Mouse (Mus musculus) left cerebral cortex, postnatal 4 days (tissue): Measurements from ENCODE around the gene Tinagl1. TPM values are rescaled to one million over a fixed set of nuclear protein-coding genes. Genes with fewer than 3 reads are reported as not detected.
A peak's percentile ranks its signal among the peaks of the same experiment; 100 is the strongest.

Experiments used
- DNase-seq: peaks from one replicate; pipeline ENCODE4 v3.0.0-alpha.2; 2022
- intact Hi-C: fragments of 180-260 bp; cut with DNase I; formaldehyde crosslinking; loops from one replicate; pipeline ENCODE4 v1.15.1; 2025
- total RNA-seq, 2 experiments: library from RNA; stranded (reverse); gene quantifications; 2 replicates each; pipeline ENCODE4 v1.2.3; 2021

Gene Tinagl1
- total RNA-seq, 2 experiments from 2014 or later, result 1.6 to 2.5 TPM

DNA sequence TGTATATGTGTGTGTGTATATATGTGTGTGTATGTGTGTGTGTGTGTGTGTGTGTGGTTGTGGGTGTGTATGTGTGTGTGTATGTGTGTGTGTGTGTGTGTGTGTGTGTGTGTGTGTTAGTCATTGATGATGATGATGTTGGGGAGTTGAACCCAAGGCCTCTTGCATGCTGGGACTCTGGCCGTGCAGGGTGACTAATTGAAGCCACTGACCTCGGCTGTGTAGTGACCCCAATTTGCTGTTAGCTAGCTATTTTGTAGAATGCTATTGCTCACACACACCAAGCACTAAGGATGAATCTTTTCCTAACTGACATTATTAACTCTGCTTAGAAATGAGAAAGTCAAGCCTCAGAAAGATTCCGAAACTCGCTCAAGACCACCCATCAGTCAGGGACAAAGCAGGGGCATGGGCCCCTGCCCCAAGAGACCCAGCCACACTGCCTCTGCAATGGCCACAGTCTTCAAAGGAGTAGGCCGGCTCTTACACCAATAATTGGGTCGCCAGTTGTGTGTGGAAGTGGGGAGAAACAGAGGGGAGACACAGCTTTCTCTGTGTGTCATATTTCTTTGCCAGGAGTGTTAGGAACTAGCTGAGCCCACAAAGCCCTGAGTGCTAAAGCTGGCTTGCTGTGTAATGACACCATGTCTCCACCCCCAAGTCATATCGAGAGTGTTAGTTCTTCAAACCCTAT is 6.1 kb upstream of the Tinagl1 start:
- no peak for DNase-seq
- intact Hi-C loops, result no loop called here

DNA sequence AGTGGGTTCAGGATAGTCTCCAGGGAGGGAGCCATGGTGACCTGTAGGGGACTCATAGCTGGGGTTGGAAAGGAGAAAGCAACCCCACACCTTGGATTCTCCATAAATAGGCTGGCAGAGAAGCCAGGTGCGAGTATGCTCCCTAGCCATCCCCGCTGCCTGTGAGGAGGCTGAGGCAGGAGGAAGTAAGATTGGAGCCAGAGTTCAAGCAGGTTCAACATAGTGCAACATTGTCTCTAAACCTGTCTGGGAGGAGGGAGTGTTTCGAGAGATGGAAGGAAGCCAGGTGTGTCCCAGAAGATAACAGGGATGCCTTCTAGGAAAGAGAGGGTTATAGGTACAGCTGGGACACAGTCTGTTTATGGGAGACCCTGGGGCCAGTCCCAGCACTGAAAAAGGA is 5.0 kb upstream of the Tinagl1 start:
- intact Hi-C loops, result no loop called here
- no peak for DNase-seq

DNA sequence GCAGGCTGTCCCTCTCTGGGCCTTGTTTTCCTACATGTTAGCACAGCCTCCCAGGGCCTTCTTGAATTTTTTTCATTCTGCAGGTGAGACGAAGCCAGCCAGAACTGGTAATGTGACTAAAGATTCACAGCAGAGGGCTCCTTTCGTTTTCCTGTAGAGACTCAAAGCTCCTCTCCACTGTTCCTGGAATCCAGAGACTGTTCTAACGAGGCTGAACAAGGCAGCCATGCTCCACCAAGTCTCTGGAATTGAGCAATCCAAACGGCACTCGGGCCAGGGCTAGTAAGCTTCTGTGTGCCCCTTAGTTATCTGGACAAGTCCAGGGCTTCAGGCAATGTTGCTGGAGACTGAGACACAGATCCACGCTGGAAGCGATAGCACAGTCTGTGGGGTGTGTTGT is 2.6 kb upstream of the Tinagl1 start:
- no peak for DNase-seq

DNA sequence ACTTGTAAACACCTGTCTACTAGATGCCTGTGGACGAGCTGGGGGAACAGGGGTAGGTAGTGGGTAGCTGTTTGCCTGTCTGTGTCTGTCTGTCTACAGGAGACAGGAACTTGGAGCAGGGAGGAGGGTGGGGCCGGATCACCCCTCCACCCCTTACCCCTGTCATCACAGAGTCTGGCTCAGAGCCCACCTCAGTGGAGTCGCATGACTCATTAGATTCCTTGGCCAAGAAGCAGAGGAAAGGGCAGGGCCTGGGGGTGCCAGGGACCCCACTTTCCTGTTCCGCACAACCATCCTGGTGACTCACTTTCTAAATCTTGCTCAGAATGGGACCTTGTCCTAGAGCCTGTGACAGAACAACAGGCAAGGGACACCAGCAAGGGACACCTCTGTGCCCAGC is 2.2 kb upstream of the Tinagl1 start:
- intact Hi-C loops, result no loop called here
- DNase-seq, result no peak

More for the DNA sequence above, 2.6 kb upstream of the Tinagl1 start:
- intact Hi-C loops, result no loop called here

DNA sequence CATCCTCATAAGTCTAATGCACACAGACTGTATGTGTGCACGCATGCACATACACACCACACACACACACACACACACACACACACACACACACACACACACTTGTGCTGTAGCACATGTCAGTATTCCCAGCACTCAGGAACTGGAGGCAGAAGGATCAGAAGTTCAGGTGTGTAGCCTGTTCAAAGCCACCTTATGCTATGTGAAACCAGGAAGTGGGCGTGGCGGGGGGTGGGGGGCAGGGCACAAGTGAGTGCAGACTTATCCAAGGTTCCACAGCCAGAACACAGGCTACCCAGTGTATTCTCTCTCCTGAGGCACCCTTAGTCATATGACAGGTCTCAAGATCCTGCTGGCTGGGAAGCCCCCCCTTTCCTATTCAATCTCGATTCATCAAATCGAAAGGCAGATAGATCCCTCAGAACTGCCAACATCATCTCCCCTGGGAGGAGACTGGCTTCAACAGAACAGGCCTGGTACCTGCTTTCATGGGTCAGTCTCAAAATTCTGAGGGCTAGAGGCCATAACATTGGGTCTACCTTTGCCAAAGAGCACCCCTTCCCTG is 1.3 kb upstream of the Tinagl1 start:
- DNase-seq, result no peak
- intact Hi-C loops, result no loop called here

DNA sequence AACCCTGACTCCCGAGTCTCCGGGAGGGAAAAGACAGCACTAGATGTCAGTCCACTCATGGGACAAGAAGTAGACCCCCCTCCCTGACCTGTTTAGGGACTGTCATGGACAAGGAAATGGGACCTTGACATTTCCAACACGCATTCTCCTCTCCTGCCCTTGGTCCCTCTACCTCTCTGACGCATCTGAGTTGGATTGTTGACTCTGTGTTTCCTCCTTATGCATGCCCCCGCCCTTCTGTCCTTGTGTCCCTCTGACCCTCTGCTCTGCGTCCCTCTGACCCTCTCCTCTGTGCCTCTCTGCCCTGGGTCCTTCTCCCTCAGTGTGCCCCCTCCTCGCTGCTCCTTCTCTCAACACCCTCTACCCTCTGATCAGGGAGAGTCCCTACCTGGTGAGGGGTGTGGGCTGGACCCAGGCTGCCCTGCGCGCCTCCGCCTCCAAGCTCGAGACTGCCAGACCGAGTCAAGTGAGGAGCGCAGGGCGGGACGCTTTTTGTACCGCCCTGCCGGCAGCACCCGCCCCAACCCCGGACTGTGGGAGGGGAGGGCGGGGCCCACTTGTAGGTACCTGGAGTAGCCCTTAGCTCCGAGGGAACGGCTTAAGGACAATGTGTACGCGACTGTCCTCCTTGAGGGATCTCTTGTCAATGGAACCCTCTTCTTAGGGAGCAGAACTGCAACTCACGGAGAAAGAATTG is 439 bp downstream of the Tinagl1 start:
- no peak for DNase-seq
- intact Hi-C loops, result no loop called here

DNA sequence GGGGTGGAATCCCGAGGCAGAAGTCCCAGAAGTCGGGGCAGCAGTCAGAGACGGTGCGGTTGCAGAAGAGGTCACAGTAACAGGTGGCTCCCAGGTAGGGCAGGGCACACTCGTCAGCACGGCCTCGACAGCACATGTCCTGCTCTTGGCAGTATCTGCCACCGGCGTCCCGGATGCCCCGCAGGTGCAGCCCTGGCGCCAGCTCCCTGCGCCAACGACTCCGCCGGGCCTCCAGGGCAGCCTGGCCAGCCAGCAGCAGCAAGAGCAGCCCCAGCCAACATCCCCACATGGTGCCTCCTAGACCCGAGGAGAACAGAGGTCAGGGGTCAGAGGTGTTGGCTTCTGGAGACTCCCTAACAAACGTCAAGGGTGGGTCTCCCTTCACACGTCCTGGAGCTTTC is 1.0 kb downstream of the Tinagl1 start:
- DNase-seq, result no peak
- intact Hi-C loops, result no loop called here

DNA sequence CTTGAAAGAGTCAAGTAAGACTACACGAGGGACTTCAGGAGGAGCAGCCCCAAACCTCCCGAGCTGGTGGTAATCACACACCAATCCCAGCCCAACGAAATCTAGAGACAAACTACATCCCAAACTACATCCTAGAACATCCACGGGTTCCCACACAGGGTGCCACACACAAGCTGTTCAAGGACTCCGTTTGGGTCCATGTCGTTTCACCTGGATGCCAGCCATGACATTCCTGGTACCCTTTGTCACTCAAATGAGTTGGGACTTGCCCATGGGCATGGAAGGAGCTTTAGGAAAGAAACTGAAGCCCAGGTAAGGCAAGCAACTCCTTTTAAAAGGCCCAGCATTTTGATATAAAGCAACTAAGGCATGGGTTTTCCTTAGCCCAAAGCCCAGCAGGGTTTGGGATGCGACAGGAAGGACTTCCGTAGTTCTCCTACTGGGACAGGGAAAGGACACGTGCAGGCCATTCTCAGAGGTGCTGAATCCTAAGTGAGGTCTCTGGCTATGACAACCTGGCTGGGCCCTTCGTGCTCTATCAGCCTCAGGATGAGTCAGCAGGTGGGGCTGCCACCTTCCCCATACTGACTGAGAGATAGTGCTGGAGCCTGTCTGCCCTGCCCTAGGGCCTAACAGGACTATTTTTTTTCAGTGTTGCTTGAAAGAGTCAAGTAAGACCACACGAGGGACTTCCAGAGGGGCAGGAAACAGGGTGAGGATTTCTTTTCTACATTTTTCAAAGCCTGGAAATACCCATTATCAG is 1.7 kb downstream of the Tinagl1 start:
- no peak for DNase-seq
- intact Hi-C loops, result no loop called here

DNA sequence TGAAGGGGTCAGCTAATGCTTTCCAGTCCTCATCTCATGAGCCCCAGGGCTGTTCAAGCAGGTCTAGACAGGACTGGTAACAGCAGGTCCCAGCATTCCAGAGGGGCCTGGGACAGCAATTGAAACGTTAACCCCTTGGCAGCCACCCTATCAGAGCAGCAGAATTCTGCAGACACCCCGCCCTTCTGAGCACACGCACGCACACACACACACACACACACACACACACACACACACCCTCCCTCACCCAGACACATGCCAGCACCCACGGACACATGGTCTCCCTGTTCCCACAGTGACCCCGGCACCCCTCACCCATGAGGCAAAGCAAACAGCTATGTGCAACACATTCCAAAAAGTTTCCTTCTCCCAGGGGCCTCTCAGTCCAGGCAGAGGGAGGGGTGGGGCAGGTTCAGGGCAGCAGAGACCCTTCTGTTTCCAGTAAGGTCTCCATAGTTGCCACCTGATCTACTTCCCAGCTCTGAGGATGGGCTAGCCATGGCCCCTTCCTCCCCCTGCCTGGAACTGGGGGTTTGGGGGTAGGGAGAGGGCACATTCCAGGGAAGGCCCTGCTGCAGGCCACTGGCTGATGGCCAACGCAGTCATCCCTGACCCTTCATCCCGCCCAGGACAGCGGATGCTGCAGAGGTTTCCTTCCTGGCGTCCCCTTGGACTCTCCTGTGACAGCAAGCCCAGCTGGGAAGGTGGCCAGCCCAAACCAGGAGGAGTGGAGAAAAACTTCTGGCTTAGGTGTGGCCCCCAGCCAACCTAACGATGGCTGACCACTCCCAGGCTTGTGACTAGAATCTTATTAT is 2.8 kb downstream of the Tinagl1 start:
- intact Hi-C loops, result no loop called here
- no peak for DNase-seq

DNA sequence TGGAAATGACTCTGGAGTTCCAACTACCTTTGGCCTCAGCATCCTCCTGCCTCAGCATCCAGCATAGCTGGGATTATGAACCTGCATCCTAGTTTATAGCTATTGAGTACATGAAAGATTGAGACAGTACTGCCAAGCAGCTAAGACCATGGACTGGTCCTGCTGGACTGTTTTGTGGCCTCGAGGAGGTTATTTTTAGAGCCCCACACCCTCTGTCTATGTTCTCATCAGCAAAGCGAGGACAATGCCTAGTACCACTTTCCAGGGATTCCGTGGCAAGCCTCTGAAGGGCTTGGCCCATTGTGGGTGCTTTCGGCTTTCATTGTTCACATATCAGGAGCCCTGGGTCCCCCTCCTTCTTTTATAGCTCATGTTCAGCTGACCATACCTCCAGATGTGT is 4.6 kb downstream of the Tinagl1 start:
- no peak for DNase-seq
- intact Hi-C loops, result no loop called here

DNA sequence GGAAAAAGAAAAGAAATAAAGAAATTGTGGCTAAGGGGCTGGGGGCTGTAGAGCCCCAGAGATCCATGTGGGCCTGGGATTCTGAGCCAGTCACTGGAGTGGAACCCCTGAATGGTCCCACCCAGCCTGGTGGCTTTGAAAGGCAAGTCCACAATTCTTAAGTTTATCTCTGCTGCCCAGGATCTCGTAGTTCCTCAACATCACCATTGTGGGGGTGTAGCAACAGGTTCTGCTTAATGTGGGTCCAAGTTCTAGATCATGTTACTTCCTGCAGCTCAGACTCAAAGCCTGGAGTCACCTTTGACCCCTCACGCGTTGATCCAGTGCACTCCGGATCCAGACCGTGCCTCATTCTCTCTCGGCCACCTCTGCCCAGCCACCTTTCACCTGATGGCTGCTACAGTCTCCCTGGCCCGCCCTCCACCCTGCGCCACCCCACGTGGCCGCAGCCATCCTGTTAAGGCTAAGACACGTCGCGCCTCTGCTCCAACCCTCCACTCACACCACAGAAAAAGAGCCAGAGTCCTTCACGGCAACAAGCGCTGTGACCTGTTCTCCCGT is 5.4 kb downstream of the Tinagl1 start:
- intact Hi-C loops, result no loop called here
- DNase-seq, result no peak

DNA sequence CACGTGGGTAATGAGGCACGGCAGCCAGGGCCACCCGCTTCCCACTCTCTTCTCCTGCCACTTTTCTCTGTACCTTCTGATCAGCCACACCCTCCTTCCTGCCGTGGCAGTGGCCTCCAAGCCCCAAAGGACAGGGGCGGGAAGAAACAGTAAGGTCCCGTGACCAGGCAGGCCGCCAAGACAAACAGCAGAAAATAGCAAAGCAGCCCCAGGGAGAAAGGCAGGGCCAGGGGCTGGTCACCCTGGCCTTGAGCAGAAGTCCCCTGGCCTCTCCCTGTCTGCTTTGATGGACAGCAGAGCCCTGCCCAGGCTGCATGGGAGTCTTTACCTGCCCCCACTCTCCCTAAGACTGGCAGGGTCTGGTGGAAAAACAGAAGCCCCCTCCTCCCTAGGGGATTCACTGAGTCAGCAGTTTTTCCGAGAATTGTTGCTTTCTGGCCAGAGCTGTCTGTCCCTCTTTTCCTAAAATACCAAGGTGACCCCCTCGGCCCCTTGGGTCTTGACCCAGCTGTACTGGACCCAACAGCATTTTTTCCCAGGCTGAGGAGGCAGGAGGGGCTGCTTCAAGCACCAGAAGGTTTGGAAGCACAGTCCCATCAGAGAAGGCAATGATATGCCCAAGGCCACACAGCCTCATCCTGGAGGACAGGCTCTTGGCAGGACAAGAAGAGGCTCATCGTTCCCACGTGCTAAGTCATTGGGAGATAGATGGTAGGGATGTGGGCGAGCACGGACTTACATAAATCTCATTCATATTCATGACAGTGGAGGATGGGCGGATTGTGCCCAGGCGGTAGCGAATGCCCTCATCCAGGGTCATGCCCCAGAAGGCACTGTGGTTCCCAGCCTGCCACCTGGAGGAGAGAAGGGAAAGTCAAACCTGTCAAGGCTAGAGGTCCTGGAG is 6.4 kb downstream of the Tinagl1 start:
- peak; percentile 59 for DNase-seq
- intact Hi-C loops, result no loop called here

DNA sequence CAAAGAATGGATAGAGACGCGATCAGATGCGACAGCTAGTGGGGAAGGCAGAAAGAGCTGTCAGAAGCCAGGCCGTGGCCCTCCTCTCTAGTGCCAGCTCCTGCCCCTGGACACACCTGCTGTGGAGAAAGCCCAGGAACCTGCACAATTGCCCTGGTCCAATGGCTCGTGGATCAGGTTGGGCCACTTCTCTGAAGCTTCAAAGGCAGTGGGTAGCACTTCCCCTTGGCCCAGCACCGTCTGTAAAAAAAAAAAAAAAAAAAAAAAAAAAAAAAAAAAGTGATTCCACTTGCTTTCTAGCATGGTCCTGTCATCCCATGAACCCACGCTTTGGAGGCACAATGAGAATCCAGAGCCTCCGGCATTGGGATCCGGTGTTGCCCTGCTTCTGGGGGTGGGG is 7.1 kb downstream of the Tinagl1 start:
- intact Hi-C loops, result no loop called here
- DNase-seq, result no peak

DNA sequence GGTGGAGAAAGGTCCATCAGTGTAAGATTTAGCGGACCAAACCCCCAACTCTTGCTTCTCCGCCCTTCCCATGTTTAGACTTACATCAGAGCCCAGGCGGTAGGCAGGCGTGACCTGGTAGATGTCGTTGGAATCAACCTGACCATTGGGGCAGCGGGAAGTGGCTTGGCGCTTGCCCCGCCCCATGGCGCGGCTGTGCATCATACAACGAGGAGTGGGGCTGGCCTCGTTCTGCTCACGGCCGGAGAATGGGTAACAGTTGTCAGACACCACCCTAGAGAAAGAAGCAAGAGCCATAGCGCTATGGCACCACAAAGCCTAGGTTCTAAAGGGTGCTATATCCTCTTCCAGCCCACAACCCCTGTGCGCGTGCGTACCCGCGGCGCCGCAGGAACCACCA is 7.6 kb downstream of the Tinagl1 start:
- intact Hi-C loops, result no loop called here
- no peak for DNase-seq

DNA sequence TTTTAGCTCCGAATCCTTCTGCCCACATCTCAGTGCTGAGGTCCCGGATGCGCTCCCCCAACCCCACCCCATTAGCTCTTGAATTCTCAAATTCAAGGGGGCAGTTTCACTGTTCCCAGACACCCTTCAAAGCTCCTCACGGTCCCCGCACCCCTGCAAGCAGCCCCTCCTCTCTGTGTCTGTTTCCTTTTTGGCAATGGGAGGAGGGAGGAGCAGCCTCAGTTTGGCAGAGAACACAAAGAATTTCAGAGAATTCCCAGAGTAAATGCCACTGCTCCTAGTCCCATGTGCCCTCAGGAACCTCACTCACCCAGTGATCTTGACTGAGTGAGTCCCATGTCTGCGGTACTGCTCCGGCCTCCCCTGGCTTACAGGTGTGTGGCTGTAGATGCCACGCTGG is 8.3 kb downstream of the Tinagl1 start:
- no peak for DNase-seq
- intact Hi-C loops, result no loop called here

DNA sequence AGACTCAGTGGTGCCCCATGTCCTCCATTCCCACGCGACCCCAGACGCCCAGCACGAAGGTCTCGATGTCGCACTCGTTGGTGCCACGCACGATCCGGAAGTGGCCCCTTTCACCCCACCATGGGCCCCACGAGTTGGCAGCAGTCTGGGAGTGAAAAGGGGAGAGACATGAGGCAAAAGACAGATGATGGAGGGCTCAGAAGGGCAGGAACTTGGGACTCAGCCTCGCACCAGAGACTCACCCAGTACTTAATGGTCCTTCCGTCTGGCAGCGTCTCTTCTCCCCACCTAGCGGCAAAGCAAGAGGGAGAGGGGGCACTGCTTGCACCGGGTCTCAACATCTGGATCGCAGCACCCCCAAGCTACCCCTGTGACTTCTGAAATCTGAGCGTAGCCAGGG is 8.9 kb downstream of the Tinagl1 start:
- no peak for DNase-seq
- intact Hi-C loops, result no loop called here

DNA sequence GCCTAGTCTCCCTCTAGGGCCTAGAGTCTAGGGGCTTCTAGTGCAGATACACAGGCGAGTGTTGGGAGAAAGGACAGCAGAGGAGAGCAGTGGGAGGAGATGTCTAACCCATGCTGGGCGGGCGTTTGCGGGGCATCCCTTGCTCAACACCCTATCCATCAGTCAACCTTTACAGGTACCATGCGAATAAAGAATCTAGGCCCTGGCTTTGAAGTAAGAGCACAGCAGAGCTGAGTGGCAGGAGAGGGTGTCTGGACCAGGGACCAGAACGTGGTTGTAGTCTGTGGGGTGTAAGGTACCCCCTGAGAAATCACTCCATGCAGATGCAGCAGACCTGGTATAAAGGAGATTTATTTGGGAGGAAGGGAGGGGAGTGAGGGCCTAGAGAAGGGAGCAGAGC is 10.8 kb downstream of the Tinagl1 start:
- DNase-seq, result no peak
- intact Hi-C loops, result no loop called here

DNA sequence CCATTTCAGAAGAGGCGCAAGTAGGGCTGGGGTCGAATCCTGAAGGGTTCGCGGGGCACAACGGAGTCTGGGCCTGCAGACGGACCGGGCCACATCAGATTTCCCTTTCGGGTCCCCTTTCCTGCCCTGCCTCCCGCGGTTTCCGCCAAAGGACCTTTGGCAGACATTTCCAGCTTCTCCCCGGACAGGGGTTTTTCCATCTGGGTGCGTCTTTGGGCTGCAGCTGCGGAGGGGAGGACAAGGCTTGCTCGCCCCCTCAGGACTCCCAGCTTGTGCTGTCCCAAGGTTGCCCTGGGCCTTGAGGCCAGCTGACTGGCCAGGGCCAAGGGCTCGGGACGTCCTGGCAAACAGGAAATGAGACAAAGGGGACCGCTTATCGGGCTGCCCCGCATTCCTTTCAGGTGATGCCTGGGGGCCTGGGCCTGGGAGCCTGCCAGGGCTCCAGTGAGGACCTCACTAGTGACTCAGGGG is 11.5 kb downstream of the Tinagl1 start:
- DNase-seq, result no peak
- intact Hi-C loops, result no loop called here

DNA sequence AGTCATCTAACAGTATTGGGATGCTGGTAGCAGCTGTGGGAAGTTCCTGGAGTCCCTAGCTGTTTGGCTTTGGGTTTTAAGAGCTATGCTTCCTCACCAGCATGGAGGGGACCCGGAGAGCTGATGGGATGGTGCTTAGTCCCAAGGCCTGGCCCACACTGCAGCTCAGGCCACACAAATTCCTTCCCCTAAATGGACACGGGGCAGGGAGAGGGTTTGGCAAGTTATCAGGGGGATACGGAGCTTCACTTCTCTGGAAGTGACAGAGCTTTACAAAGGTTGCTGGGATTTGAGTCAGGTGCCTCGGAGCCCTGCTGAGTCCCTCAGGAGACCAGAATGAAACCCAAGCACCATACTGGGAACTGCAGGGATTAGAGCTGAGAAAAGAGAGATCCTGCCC is 13.6 kb downstream of the Tinagl1 start:
- no peak for DNase-seq
- intact Hi-C loops, result no loop called here
